Mouse (Mus musculus): ENCODE results near the gene Slc9b1.

The Slc9b1 gene

GRCm38 (mm10) chr3:135379868-135380267 is 32.0 kb downstream of the Slc9b1 start:
- DNase-seq (ENCODE audit: inconsistent ontology term): no peak

- no peak for DNase-seq (ENCODE audit: inconsistent ontology term)
These were observed 45.4 kb downstream of the Slc9b1 start for GRCm38 (mm10) chr3:135393186-135393585.

GRCm38 (mm10) chr3:135395085-135395484 is 47.3 kb downstream of the Slc9b1 start:
- DNase-seq (ENCODE audit: inconsistent ontology term): no peak

GRCm38 (mm10) chr3:135396081-135396480 is 48.3 kb downstream of the Slc9b1 start:
- no peak for DNase-seq (ENCODE audit: inconsistent ontology term)

GRCm38 (mm10) chr3:135397112-135397511 is 49.3 kb downstream of the Slc9b1 start:
- no peak for DNase-seq (ENCODE audit: inconsistent ontology term)

GRCm38 (mm10) chr3:135402201-135402658 is 54.4 kb downstream of the Slc9b1 start:
- DNase-seq (ENCODE audit: inconsistent ontology term): peak; percentile 57

- DNase-seq (ENCODE audit: inconsistent ontology term): no peak
These were observed 55.4 kb downstream of the Slc9b1 start for GRCm38 (mm10) chr3:135403211-135403610.

GRCm38 (mm10) chr3:135403856-135404255 is 56.0 kb downstream of the Slc9b1 start:
- DNase-seq (ENCODE audit: inconsistent ontology term): no peak

GRCm38 (mm10) chr3:135404599-135404998 is 56.8 kb downstream of the Slc9b1 start:
- peak; percentile 81 for DNase-seq (ENCODE audit: inconsistent ontology term)

- DNase-seq (ENCODE audit: inconsistent ontology term): no peak
These were observed 59.5 kb downstream of the Slc9b1 start for GRCm38 (mm10) chr3:135407351-135407750.

GRCm38 (mm10) chr3:135409219-135409618 is 61.4 kb downstream of the Slc9b1 start:
- no peak for DNase-seq (ENCODE audit: inconsistent ontology term)

GRCm38 (mm10) chr3:135411056-135411455 is 63.2 kb downstream of the Slc9b1 start:
- DNase-seq (ENCODE audit: inconsistent ontology term): no peak

GRCm38 (mm10) chr3:135411824-135412223 is 64.0 kb downstream of the Slc9b1 start:
- peak; percentile 3 for DNase-seq (ENCODE audit: inconsistent ontology term)

- DNase-seq (ENCODE audit: inconsistent ontology term): no peak
These were observed 69.4 kb downstream of the Slc9b1 start for GRCm38 (mm10) chr3:135417245-135417644.

GRCm38 (mm10) chr3:135417799-135418198 is 70.0 kb downstream of the Slc9b1 start:
- no peak for DNase-seq (ENCODE audit: inconsistent ontology term)

GRCm38 (mm10) chr3:135420542-135421309 is 72.9 kb downstream of the Slc9b1 start:
- no peak for DNase-seq (ENCODE audit: inconsistent ontology term)

GRCm38 (mm10) chr3:135421310-135421594 is 73.4 kb downstream of the Slc9b1 start:
- no peak for DNase-seq (ENCODE audit: inconsistent ontology term)

- peak; percentile 33 for DNase-seq (ENCODE audit: inconsistent ontology term)
These were observed 74.5 kb downstream of the Slc9b1 start for GRCm38 (mm10) chr3:135422232-135422855.

- DNase-seq (ENCODE audit: inconsistent ontology term): peak; percentile 94
These were observed 75.2 kb downstream of the Slc9b1 start for GRCm38 (mm10) chr3:135422856-135423607.

GRCm38 (mm10) chr3:135423608-135424212 is 75.9 kb downstream of the Slc9b1 start, which contains the start of gene Cisd2:
Cisd2 (minus strand) TSS chr3:135423925.
- no peak for DNase-seq (ENCODE audit: inconsistent ontology term)

- DNase-seq (ENCODE audit: inconsistent ontology term): no peak
These were observed 89.2 kb downstream of the Slc9b1 start for GRCm38 (mm10) chr3:135436901-135437616.

Measured in Muller cell, postnatal 12 days (primary cell).